Mouse (Mus musculus): ENCODE measurements at regions not wholly inside any gene's neighbourhood (a gene's known extent, or its start where the extent isn't known, plus 50 kb on each side); places are given as distances from the start of the nearest gene placed in this dataset.
A peak's percentile ranks its signal among the peaks of the same experiment; 100 is the strongest.

DNA sequence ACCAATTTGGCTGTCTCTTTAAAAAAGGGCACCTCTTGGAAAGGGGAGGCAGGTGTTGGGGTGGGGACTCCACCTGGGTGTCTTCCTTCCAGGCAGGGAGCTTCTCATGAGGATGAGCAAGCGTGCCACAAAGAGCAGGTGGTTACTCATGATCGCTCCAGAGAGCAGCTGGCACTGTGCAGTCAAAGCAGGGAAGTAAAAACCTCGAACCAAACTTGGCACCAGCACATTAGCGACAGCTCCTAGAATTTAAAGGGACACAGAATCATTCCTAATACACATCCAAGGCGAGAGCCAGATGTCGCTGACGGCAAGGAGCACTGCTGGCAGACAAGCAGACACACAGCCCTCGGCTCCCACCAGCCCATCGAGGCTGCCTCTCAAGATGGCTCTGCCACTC lies 70.4 kb downstream of the Irx5 start:
- TF ChIP-seq POLR2A (IDR thresholded peaks at IDR 0.05; ENCODE audit: insufficient read depth, low read depth, low read length) (no peak), CTCF (IDR thresholded peaks at IDR 0.05; ENCODE audit: insufficient read depth, low read depth, low read length) (no peak)
- no peak overlapping the region for H3K4me3 ChIP-seq (ENCODE audit: insufficient read depth, low read depth, low read length)
- WGBS, result 23% methylated on average over 9 of the region's 9 CpGs

DNA sequence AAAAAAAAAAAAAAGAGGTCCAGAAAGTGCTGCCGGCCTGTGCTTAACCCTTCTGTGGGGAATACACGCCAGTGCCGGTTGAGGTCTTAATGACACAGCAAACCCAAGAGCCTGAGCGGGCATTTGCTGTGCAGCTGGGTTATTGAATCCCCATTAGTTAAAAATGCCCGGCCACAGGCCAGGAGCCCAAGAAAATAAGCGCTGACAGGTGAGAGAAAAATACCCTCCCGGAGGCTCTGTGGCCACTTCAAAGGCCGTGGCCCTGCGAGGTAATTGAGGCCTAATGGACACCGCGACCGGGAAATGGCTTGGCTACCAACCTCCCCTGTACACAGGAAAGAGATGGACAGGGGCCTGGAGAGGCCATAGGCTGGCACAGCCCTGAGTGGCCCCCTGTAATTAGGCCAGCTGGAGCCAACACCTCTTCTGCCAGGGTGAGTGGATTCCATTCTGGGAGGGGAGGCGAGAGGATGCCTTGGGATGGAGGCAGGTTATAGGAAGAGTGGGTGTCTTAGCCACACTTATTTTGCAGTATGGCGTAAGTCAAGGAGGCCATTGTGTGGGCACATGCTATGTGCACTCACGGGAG lies 79.7 kb downstream of the Irx5 start:
- no peak for TF ChIP-seq CTCF (IDR thresholded peaks at IDR 0.05; ENCODE audit: insufficient read depth, low read depth, low read length)
- TF ChIP-seq POLR2A (IDR thresholded peaks at IDR 0.05; ENCODE audit: insufficient read depth, low read depth, low read length), result no peak
- WGBS, result 78% methylated on average over 15 of the region's 15 CpGs
- Histone ChIP-seq H3K4me1 (ENCODE audit: control insufficient read depth, insufficient read depth, low read length) (peaks cover 6% of the 10 kb centered on the region), H3K27ac (ENCODE audit: insufficient read depth, low read depth, low read length) (no peak overlapping the region), H3K4me3 (ENCODE audit: insufficient read depth, low read depth, low read length) (no peak overlapping the region)

More for the DNA sequence above, 70.4 kb downstream of the Irx5 start:
- no peak overlapping the region for H3K27ac ChIP-seq (ENCODE audit: insufficient read depth, low read depth, low read length)
- peaks cover 4% of the 10 kb centered on the region; the same call in 1 of the 2 replicates for H3K4me1 ChIP-seq (ENCODE audit: control insufficient read depth, insufficient read depth, low read length)

DNA sequence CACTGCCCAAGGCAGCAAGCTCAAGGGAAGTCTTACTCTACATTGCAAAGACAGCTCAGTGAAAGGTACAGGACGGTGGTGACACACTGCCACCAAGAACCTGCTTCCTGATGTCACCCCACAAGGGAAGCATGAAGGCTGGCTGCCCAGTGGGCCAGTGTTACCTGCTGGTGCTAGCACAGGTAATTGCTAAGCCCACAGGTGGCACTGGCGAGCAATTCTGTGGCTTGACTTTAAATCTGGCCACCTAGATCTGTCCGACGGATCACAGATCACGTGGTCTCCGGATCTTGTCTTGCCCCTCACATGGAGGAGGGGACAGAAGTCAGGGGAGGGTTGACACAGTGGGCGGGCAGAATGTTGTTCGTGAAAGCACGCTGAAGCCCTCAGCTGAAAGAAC lies 80.9 kb downstream of the Irx5 start:
- peaks cover 6% of the 10 kb centered on the region for H3K4me1 ChIP-seq (ENCODE audit: control insufficient read depth, insufficient read depth, low read length)
- no peak overlapping the region for H3K4me3 ChIP-seq (ENCODE audit: insufficient read depth, low read depth, low read length)
- TF ChIP-seq CTCF (IDR thresholded peaks at IDR 0.05; ENCODE audit: insufficient read depth, low read depth, low read length) (no peak), POLR2A (IDR thresholded peaks at IDR 0.05; ENCODE audit: insufficient read depth, low read depth, low read length) (no peak)
- WGBS, result 63% methylated on average over 9 of the region's 9 CpGs
- H3K27ac ChIP-seq (ENCODE audit: insufficient read depth, low read depth, low read length), result no peak overlapping the region

DNA sequence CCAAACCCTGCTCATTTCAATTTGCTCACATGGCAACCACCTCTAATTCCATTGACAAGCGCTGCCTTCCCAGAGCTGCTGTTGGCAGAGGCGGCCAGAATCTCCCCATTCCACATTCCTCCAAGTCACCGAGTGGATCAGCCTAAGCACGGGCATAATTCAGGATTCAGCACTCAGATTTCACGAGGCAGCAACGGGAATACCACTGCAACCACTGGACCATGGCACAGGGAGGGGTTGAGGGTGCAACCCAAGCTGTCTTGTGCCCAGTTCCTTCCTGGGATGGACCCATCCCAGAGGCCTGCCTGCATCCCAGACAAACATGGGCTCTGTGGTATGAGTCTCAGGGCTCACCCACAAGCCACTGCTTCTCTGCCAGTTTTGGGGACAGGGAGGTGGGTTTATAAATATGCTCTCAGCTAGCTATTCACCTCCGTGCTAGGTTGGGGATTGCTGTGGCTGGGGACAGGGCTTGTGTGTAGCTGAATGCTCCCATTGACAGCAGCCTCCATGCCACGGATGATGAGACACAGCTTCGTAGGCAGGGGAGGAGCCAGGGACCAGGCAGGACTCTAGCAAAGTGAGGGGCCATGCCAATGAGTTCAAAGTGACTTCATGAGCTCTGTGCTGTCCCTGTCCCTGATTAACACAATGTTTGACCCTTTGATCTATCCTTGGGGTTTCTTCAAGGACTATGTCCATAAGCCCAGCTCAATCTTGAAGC lies 82.5 kb downstream of the Irx5 start:
- WGBS, result 34% methylated on average over 9 of the region's 9 CpGs
- TF ChIP-seq POLR2A (IDR thresholded peaks at IDR 0.05; ENCODE audit: insufficient read depth, low read depth, low read length) (no peak), CTCF (IDR thresholded peaks at IDR 0.05; ENCODE audit: insufficient read depth, low read depth, low read length) (no peak)
- peaks cover 6% of the 10 kb centered on the region for H3K4me1 ChIP-seq (ENCODE audit: control insufficient read depth, insufficient read depth, low read length)
- no peak overlapping the region for H3K4me3 ChIP-seq (ENCODE audit: insufficient read depth, low read depth, low read length)
- no peak overlapping the region for H3K27ac ChIP-seq (ENCODE audit: insufficient read depth, low read depth, low read length)

DNA sequence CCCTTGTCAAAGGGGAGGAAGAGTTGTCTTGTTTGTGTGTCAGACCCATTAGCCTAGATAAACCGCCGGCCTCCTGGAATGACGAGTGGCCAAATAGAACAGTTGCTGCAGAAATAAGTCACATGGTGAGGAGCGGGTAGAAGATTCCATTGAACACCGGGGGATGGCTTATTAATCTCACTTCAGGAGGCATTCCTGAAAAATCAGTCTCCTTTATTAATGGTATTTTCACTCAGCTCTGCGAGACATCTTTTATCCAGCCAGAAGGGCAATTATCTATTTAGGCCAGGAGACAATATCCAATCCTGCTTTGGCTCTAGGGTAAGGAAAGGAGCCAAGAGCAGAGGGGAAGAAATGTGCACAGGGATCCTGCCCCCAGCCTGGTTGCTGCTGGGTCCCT lies 84.7 kb downstream of the Irx5 start:
- peaks cover 6% of the 10 kb centered on the region for H3K4me1 ChIP-seq (ENCODE audit: control insufficient read depth, insufficient read depth, low read length)
- 56% methylated on average over 6 of the region's 6 CpGs for WGBS
- TF ChIP-seq CTCF (IDR thresholded peaks at IDR 0.05; ENCODE audit: insufficient read depth, low read depth, low read length) (no peak), POLR2A (IDR thresholded peaks at IDR 0.05; ENCODE audit: insufficient read depth, low read depth, low read length) (no peak)

DNA sequence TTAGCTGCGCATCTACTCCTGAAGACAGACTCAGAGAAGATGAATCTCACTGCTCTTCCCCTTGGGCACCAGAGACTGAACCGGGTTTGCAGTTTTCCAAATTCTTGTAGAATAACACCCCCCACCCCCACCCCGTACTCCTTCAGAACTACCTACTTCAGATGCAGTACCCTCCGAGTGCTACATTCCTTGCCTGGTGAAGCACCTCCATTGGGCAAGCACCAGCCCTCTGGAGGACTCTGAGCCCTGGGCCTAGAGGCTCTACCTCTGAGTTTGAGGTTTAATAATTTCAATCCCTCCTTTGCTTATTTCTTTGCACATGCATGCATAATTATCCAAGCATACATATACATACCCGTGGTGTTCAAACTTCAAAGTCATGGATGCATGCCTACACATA lies 101.9 kb downstream of the Irx5 start:
- H3K4me1 ChIP-seq (ENCODE audit: control insufficient read depth, insufficient read depth, low read length), result peaks cover 8% of the 10 kb centered on the region
- TF ChIP-seq CTCF (IDR thresholded peaks at IDR 0.05; ENCODE audit: insufficient read depth, low read depth, low read length), result no peak
- TF ChIP-seq POLR2A (IDR thresholded peaks at IDR 0.05; ENCODE audit: insufficient read depth, low read depth, low read length), result no peak
- WGBS, result 92% methylated on average over 5 of the region's 5 CpGs
- no peak overlapping the region for H3K27ac ChIP-seq (ENCODE audit: insufficient read depth, low read depth, low read length)
- no peak overlapping the region for H3K4me3 ChIP-seq (ENCODE audit: insufficient read depth, low read depth, low read length)

More for the DNA sequence above, 84.7 kb downstream of the Irx5 start:
- no peak overlapping the region for H3K27ac ChIP-seq (ENCODE audit: insufficient read depth, low read depth, low read length)
- H3K4me3 ChIP-seq (ENCODE audit: insufficient read depth, low read depth, low read length), result no peak overlapping the region

DNA sequence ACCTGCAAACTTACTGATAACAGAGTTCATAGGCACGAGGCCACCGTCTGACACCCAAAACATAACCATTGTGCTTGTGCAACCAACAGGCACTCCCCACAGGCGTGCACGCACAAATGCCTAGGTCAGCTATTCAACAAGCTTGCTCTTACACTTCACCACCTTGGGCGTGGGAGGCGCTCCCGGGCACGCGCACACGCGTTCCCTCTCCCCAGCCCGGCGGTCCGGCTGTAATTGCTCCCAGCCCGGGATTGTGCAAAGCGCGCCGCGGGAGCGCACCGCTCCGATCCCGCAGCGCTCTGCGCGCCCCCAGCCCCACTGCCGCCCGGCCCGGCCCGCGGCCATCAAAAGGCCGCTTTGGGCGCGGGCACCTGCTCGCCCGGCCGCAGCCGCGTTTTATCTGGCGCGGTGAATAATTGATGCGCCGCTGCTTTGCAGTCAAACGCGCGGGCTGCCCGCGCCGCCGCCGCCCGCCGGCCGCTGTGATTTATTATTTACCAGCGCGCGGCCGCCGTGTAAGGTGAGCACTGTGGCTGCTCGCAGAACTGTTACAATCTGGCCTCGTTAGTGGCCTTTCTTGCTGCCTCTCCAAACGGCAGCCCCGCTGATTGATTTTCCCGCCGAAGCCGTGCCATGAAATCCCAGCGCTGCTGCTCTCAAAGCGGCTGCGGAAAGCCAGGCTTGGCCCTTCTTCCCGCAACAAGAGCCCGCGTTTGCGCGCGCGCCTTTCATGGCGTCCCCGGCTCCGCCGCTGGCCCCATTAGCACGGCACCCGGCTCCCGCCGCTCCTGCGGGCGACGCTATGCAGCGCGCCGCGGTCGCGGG lies 102.9 kb downstream of the Irx5 start:
- Histone ChIP-seq H3K4me3 (ENCODE audit: insufficient read depth, low read depth, low read length) (peak overlapping the region; percentile 45), H3K4me1 (ENCODE audit: control insufficient read depth, insufficient read depth, low read length) (peaks cover 8% of the 10 kb centered on the region), H3K27ac (ENCODE audit: insufficient read depth, low read depth, low read length) (no peak overlapping the region)
- WGBS, result 2% methylated on average over 93 of the region's 93 CpGs
- TF ChIP-seq POLR2A (IDR thresholded peaks at IDR 0.05; ENCODE audit: insufficient read depth, low read depth, low read length) (no peak), CTCF (IDR thresholded peaks at IDR 0.05; ENCODE audit: insufficient read depth, low read depth, low read length) (no peak)

DNA sequence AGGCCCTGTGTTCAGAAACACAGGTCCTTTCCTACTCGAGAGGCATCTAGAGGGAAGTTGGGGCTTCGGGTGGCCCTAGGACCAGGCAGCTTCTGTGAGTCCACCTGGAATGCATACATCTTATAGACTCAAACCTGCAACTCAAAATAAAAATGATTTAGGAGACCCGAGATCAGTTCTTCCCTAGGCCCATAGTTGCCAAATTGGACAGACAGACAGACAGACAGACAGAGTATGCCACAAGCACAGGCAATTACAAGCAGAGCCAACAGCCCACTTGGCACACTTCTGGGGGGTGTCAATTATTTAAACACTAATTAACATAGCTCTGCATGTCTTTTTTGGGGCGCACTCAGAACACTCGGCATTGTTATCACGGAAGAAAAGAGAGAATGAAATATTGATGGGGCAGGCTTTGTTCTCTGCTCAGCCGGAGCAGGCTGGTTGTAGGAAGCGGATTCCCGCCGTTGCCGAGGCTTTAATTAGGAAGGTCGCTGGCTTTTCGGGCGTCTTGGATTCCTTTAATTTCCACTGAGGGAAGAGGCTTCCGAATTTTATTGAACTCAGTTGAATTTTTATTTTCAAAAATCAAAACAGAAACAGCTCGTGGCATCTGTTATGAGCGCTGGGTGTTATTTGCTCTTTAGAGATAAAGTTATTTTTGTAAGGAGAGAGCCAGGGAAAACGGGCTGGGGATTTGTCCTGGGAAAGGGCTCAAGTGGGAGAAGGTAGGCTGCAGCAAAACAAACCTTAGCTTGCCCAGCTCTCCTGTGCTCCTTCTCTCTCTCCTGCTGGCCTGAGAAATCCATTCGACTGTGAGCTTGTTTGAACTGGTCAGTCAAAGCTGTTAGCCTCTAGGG lies 111.9 kb downstream of the Irx5 start:
- H3K27ac ChIP-seq (ENCODE audit: insufficient read depth, low read depth, low read length), result no peak overlapping the region
- 48% methylated on average over 19 of the region's 19 CpGs for WGBS
- H3K4me3 ChIP-seq (ENCODE audit: insufficient read depth, low read depth, low read length), result no peak overlapping the region
- TF ChIP-seq CTCF (IDR thresholded peaks at IDR 0.05; ENCODE audit: insufficient read depth, low read depth, low read length) (no peak), POLR2A (IDR thresholded peaks at IDR 0.05; ENCODE audit: insufficient read depth, low read depth, low read length) (no peak)
- no peaks in the 10 kb centered on the region for H3K4me1 ChIP-seq (ENCODE audit: control insufficient read depth, insufficient read depth, low read length)

Measured in olfactory bulb, adult 2 months (tissue).